Mouse (Mus musculus) adrenal gland, adult 18-20 months (tissue): Measurements from ENCODE around the gene I0C0044D17Rik. TPM values are rescaled to one million over a fixed set of nuclear protein-coding genes. Genes with fewer than 3 reads are reported as not detected.
A peak's percentile ranks its signal among the peaks of the same experiment; 100 is the strongest.

Experiments used
- DNase-seq, 2 experiments: peaks; one replicate each; pipeline ENCODE4 v3.0.0; 2021 to 2022; ENCODE audit warnings: low spot score in 2 of 2
- total RNA-seq, 2 experiments: library from RNA; stranded (reverse); gene quantifications; 1 replicate in 1 of 2; 2 replicates in 1 of 2; pipeline ENCODE4 v1.2.3; 2021

Gene I0C0044D17Rik
- total RNA-seq, 2 experiments from 2014 or later, result not detected

- no peak for DNase-seq
Measured at GRCm38 (mm10) chr4:98834782-98835181, 11.1 kb upstream of the I0C0044D17Rik start.

GRCm38 (mm10) chr4:98831726-98832125 is 8.1 kb upstream of the I0C0044D17Rik start:
- DNase-seq, result no peak

GRCm38 (mm10) chr4:98826701-98827100 is 3.1 kb upstream of the I0C0044D17Rik start:
- no peak for DNase-seq

GRCm38 (mm10) chr4:98823047-98823446 is 593 bp downstream of the I0C0044D17Rik start:
- DNase-seq, result no peak

GRCm38 (mm10) chr4:98822478-98822877 is 1.2 kb downstream of the I0C0044D17Rik start:
- no peak for DNase-seq

GRCm38 (mm10) chr4:98819216-98819755 is 4.4 kb downstream of the I0C0044D17Rik start:
- peak in 1 of 2 experiments; percentile 37 for DNase-seq

GRCm38 (mm10) chr4:98817184-98817911 is 6.3 kb downstream of the I0C0044D17Rik start, which contains the start of gene Kank4:
Kank4 (minus strand) TSS chr4:98817537.
- peak; percentile 40 to 55 for DNase-seq

GRCm38 (mm10) chr4:98816807-98817183 is 6.8 kb downstream of the I0C0044D17Rik start:
- no peak for DNase-seq

- no peak for DNase-seq
Measured at GRCm38 (mm10) chr4:98806306-98806705, 17.3 kb downstream of the I0C0044D17Rik start.

- no peak for DNase-seq
Measured at GRCm38 (mm10) chr4:98805291-98806048, 18.2 kb downstream of the I0C0044D17Rik start.

- no peak for DNase-seq
Measured at GRCm38 (mm10) chr4:98804476-98805134, 19.0 kb downstream of the I0C0044D17Rik start.

GRCm38 (mm10) chr4:98801775-98802174 is 21.9 kb downstream of the I0C0044D17Rik start:
- no peak for DNase-seq

- DNase-seq, result no peak
Measured at GRCm38 (mm10) chr4:98800824-98801223, 22.8 kb downstream of the I0C0044D17Rik start.

GRCm38 (mm10) chr4:98796591-98797341 is 26.9 kb downstream of the I0C0044D17Rik start:
- DNase-seq, result no peak

GRCm38 (mm10) chr4:98795241-98795640 is 28.4 kb downstream of the I0C0044D17Rik start:
- no peak for DNase-seq

GRCm38 (mm10) chr4:98793486-98793885 is 30.2 kb downstream of the I0C0044D17Rik start:
- no peak for DNase-seq

GRCm38 (mm10) chr4:98790721-98791120 is 32.9 kb downstream of the I0C0044D17Rik start:
- DNase-seq, result no peak

GRCm38 (mm10) chr4:98789861-98790311 is 33.8 kb downstream of the I0C0044D17Rik start:
- no peak for DNase-seq

GRCm38 (mm10) chr4:98789133-98789765 is 34.4 kb downstream of the I0C0044D17Rik start:
- DNase-seq, result no peak

GRCm38 (mm10) chr4:98786281-98786680 is 37.4 kb downstream of the I0C0044D17Rik start:
- DNase-seq, result no peak
